Mouse (Mus musculus): Measurements from ENCODE around the gene Rbm47.

Rbm47 gene

DNA sequence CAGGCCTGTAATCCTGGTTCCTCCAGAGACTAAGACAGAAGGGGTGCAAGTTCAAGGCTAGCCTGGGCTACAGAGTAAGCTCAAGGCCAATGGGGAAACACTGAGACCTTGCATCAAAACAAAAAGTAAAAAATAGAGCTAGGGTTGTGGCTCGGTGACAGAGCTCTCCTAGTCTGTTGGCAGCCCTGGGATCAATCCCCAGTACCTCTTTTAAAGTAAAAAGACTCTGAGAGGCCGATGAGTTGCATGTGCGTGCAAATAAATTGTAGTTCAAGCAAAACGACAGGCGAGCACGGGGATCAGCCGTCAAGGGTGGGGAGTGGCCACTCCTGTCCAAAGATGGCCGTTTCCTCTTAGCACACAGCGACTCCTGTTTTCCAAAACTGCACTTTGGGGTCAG, 48.0 kb downstream of the Rbm47 start:
- DNase-seq: no peak

DNA sequence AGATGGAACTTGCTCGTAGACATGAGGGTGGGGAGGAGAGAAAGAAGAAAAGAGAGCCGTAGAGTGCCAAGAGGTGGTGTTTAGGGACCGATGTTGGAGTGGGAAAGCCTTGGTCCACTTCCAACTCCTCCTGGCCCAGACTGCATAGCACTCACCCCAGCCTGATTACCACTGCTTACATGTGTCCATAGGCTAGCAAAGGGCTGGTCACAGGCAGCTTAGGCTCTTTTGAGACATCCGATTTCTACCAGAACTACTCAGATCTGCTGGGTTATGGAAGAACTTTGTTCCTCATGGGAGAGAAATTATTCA, 48.9 kb downstream of the Rbm47 start:
- DNase-seq: no peak

GRCm38 (mm10) chr5:66123295-66124088, 49.4 kb downstream of the Rbm47 start:
- DNase-seq: no peak

- DNase-seq: no peak
Observed at GRCm38 (mm10) chr5:66121255-66121654, 51.7 kb downstream of the Rbm47 start.

GRCm38 (mm10) chr5:66114751-66115150, 58.2 kb downstream of the Rbm47 start:
- peak; percentile 28 to 41 for DNase-seq

DNA sequence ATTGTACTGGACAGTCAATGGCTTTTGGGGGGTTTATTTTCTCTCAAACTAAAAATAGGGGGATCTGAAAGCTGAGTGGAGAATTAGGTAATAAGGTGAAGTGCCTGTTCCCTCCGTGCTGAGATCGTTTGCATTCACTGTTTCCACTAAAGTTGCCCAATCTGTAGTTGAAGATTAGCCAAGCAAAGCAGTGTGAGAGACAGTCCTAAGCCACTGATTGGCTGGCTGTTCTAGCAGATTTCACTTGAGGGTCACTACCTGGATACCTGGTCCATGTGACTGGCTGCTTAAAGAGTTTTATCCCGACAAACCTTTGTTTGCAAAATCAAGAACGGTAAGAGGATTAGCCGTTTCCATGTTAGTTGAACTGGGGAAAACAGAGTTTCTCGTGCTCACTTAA, 58.7 kb downstream of the Rbm47 start:
- peak; percentile 77 to 92 for DNase-seq

- peak; percentile 46 to 50 for DNase-seq
Observed at GRCm38 (mm10) chr5:66112059-66112458, 60.9 kb downstream of the Rbm47 start.

- no peak for DNase-seq
Observed at GRCm38 (mm10) chr5:66106372-66106771, 66.5 kb downstream of the Rbm47 start.

GRCm38 (mm10) chr5:66105946-66106345, 67.0 kb downstream of the Rbm47 start:
- DNase-seq: no peak

GRCm38 (mm10) chr5:66105366-66105765, 67.6 kb downstream of the Rbm47 start:
- no peak for DNase-seq

GRCm38 (mm10) chr5:66103386-66103785, 69.5 kb downstream of the Rbm47 start:
- no peak for DNase-seq

DNA sequence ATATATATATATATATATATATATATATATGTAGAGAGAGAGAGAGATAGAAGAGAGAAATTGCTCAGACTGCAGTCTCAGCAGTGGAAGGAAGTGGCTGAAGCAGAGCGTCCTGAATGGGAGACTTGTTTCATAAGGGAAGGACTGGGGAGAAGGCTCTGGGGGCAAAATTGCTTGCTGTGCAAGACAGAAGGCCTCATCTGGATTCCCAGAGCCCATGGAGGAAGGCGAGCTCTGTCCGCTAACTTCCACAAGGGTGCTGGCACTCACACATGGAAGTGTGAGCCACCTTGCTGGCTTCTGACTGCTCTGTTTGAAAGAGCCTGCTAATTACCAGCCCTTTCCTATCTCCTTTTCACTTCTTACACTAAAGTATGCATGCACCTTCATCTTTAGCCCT, 70.1 kb downstream of the Rbm47 start:
- no peak for DNase-seq

DNA sequence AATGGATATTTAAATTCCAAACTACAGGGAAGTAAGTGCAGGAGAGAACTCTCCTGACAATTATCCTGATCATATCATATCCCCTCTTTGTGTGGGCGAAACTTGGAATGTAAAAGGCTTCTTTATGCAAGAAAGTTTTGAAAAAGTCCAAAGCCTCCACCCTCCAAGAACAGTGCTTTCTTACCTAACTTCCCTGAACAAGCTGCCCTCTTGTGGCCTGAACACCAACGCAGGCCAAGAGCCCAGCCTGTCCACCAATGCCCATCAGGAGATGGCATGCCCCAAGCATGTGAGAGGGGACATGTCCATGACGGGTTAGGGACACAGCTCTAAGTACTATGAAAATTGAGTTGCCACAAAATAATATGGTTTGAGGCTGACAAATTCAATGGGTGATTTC, 71.3 kb downstream of the Rbm47 start:
- DNase-seq: peak; percentile 68 to 74

GRCm38 (mm10) chr5:66100322-66100721, 72.6 kb downstream of the Rbm47 start:
- DNase-seq: no peak

DNA sequence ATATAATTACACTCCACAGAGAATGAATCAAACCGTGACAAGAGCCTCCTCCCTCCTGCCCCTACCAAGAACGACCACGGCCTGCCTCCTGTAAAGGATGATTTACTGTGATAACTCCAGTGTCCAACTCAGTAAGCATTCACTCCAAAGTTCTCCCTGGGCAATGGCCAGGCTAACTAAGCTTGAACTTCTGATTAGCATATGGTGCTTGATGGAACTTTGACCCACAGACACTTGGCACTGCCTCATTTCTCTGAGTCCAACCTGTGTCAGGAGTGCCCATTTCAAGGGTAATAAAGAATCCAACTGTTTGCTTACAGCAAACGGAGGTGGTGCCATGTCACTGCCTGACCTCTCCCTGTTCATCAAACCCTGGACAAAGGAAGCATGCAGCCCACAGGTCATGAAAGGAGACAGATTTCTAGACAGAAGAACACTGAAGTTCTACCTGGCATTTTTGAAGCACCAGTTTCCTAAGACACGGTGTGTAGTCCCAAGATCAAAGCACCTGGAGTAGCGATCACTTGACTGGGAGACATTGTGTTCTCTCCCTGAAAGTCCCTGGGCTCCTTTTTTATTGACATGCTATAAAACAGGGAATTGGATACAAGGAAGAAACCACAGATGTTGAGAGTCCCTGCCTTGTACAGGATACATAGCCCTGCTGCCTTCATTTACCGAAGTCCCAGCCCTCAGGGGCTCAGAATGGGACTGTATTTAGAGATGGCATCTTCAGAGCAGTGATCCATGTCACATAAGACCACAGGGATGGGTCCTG, 74.6 kb downstream of the Rbm47 start:
- DNase-seq: peak; percentile 88 to 94

DNA sequence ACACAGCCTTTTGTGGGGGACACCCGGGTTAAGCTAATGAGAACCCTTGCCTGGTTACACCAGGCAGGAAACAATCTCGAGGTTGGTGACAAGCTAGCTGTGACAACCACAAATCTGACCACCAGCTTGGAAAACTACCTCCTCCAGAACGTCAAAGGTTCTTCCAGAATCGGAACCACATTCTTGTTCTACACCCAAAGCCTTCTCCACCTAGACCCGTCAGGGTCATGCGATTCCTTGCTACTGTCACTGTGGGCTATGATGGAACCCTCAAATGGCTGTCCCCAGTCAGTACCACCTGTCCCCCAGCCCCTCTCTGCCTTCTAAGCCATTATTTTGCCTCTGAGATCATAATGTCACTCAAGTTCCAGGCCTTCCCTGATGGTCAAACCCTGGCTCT, 76.8 kb downstream of the Rbm47 start:
- no peak for DNase-seq

DNA sequence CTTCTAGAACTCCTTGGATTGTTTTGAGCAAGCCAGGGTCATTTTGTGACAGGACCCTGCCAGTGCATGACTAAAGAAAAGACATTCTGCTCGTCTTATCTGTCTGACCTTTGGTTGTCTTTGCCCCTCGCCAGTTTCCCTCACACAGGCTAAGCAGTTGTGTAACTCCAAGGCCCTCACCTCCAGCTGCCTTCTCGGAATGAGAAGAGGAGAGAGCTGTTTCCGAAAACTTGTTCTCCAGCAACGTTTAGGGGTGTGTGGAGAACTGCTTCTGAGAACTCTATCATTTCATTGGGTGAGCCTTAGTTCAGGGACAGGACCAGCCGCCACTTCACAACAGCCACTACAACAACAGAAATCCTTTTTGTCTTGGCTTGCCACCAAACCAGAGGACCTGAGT, 77.8 kb downstream of the Rbm47 start:
- DNase-seq: no peak

DNA sequence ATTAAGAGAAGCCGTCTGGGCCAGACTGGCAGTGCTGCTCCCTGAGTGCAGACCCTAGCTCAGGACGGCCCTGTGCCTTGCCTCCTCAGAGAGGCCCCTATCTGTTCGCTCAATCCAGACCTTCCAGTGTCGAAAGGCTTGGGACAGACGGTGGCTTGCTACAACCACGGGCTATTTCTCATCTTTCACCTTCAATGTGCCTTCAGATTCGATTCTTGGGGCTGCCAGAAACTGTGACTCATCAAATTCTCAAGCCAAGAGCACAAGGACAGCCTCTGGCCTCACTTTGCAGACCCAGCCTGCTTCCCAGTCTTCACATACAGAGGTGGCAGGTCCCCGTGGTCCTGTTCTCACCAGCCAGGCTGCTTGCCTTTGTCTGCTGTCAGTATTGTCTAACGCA, 82.9 kb downstream of the Rbm47 start:
- peak in 1 of 2 experiments; percentile 47 for DNase-seq

DNA sequence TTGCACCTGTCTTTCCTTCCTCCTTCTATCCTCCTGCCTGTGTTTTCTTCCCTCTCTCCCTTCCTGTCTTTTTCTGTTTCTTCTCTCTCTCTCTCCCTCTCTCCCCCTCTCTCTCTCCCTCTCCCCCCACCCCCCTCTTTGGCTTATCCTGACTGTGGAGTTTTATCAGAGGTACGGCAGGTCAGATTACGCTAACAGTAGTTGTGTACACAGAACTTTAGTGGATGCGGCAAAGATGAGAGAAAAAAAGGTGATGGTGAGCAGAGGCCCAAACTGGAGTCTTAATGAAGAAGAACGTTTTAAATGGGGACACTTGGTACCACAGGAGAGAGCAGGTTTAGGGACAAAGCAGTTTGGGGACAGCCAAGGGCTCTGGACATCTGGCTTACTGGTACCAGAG, 83.3 kb downstream of the Rbm47 start:
- no peak for DNase-seq

DNA sequence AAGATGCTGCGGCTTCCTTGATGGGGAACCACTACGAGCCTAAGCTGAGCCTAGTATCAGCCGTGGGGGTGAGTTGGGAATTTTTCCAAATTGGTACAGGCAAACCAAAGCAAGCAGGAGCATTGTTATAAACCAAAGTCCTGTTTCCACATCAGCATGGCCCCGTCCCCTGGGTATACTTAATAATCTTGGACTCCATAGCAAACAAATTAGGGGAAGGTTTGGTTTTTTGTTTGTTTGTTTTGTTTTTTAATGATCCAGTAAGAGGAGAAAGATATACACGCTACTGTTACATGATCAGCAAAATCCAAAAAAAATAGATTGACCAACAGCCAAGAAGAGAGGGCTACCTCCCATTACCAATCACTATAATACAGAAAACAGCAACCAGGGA, 84.0 kb downstream of the Rbm47 start:
- DNase-seq: no peak

DNA sequence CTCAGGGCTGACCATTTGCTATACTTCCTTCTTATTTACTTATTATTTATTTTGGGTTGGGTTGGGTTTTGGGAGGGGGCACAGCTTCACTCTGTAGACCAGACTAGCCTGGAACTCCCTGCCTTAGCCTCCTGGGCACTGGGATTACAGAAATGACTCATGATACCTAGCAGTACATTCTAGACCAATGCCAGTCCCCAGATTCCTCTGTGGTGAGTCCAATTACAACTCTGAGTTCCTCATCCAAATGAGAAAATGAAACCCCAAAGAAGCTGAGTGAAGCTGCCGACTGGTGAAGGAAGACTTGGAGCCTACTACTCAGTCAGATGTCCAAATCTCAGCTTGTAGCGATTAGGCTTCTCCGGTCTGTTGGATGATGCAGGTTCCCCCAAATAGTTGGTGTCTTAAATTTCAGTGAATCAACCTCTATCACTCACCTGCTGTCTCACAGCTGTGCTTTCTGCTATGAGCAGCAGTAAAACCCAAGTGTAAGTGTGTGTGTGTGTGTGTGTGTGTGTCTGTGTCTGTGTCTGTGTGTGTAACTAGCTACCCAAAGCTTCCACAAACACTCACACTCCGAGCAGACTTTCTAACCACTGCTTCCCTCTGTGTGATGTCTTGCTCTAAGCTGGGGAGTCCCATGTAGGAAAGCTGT, 84.5 kb downstream of the Rbm47 start:
- no peak for DNase-seq

DNA sequence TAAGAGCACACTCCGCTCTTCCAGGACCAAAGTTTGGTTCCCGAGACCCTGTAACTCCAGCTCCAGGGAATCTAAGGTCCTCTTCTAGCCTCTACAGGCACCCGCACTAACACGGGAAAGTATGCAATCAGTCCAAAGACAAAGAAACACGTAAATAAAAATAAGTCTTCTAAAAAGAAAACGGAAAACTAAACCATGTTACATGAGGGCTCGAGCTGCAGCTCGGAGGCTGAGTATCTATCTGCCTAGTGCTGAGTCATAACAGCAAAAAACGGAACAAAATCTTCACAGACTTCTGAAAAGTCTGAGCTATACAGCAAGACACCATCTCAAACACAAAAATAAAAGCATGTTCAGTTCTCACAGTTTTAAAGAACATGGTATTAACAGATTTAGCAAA, 86.0 kb downstream of the Rbm47 start:
- no peak for DNase-seq

DNA sequence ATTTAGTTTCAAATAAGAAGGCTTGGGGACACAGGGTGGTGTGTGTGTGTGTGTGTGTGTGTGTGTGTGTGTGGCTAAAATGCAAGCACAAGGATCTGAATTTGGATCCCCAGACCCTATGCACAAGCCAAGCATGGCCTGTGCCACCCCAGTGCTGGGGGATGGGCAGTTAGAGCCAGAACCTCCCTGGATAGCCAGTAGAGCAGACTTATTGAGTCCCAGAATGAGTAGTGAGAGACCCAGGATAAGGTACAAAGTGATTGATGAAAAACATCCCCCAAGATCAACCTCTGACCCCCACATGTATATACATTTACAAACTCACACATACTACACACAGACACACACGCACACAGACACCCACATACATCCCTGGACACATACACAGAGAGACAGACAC, 86.6 kb downstream of the Rbm47 start:
- no peak for DNase-seq

- DNase-seq: no peak
Observed at GRCm38 (mm10) chr5:66085478-66085877, 87.4 kb downstream of the Rbm47 start.
